Mouse (Mus musculus): ENCODE results near the gene Ppp2r5c.

The Ppp2r5c gene

GRCm38 (mm10) chr12:110563383-110563782 lies 116.5 kb downstream of the Ppp2r5c start:
- DNase-seq, result no peak

DNA sequence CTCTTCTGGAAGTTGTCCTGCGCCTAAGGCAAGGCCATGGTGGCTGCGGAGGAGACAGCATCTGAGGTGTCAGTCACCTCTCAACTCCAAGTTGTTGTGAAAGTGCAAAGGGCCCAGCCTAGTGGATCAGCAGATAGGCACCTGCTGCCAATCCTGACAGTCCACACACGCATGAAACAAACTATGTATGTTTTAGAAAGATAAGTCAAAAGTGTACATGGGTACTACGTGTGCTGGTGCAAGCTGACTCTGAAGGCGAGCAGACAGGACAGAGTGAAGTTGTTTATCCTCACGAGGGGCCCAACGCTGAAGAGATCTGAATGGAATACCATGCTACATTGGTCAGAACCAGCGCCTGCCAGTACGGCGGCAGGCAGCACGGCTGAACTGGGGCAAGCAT lies 117.9 kb downstream of the Ppp2r5c start:
- no peak for DNase-seq

DNA sequence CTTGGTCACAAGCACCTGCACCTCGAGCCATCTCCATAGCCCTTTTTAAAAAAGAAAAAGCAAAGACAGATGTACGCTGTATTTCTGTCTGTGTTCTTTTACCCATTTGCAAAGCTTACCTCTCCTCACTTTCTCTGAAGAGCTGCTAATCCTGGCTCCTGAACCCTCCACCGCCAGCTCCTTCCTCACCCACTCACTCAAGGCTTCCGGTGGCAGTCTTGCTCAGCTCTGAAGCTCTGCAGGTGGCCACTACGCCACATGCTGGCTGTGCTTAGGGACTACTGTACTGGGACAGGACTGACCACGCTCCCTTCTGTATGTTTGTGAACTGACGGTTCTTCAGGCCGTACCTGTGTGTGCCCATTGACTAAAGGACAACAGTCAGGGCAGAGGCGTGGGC lies 119.4 kb downstream of the Ppp2r5c start:
- DNase-seq, result no peak

GRCm38 (mm10) chr12:110571050-110571449 lies 124.1 kb downstream of the Ppp2r5c start:
- DNase-seq, result no peak

- no peak for DNase-seq
These were observed 125.4 kb downstream of the Ppp2r5c start for GRCm38 (mm10) chr12:110572351-110572750.

GRCm38 (mm10) chr12:110573635-110574034 lies 126.7 kb downstream of the Ppp2r5c start:
- no peak for DNase-seq

- DNase-seq, result no peak
These were observed 129.0 kb downstream of the Ppp2r5c start for GRCm38 (mm10) chr12:110575926-110576325.

DNA sequence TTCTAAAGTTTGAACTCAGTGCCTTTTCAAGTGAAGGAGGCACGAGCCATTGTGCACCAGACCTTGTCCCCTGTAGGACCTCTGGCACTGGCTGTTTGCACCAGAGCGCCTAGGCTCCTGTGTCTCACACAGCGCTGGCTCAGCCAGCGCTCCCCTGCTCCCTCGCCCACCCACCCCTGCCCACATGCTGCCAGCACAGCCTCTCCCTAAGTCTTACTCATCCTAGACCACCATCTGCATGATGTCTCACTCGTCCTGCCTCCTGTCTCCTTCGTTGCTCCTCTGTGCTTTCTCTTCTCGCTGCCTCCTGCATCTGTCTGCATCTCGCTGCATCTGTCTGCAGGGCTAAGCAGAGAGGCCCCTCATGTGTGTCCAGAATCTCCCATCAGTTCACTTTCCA lies 131.4 kb downstream of the Ppp2r5c start:
- no peak for DNase-seq

DNA sequence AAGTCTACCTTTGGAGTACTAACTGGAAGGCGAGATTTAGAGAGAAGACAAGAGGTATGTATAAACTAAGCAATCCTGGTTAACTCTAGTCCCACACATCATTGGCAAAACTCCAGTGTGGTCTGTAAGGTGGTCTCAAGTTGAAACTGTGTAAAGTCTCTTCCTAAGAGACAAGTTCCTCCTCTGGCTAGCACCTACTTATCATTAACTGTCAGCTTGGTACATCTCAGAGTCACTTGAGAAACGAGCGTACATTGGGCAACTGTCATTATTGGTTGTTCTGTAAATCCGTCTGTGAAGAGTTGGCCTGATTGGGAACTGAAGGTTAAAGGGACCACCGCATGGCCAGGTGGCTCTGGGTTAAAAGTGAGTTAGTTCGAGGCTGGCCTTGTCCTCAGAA lies 141.7 kb downstream of the Ppp2r5c start:
- no peak for DNase-seq

DNA sequence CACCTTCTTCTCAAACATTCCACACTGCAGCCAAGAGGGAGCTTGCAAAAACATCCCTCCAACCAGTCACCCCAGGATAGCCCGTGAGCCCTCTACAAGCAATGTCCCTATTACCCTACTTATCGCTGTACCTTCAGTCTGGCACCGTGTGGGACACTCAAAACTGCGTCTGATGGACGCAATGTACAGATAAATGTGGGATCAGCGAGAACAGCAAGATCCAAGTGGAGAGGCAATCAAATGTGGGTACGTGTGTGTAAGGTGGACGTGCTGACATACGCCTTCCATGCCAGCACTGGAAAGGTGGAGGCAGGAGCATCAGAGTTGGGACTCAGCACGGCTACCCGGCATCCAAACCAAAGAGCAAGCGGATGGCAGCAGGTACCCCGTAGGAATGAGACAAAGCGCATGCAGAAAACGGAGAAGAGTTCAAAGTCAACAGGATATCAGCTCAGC lies 143.9 kb downstream of the Ppp2r5c start:
- DNase-seq, result no peak

DNA sequence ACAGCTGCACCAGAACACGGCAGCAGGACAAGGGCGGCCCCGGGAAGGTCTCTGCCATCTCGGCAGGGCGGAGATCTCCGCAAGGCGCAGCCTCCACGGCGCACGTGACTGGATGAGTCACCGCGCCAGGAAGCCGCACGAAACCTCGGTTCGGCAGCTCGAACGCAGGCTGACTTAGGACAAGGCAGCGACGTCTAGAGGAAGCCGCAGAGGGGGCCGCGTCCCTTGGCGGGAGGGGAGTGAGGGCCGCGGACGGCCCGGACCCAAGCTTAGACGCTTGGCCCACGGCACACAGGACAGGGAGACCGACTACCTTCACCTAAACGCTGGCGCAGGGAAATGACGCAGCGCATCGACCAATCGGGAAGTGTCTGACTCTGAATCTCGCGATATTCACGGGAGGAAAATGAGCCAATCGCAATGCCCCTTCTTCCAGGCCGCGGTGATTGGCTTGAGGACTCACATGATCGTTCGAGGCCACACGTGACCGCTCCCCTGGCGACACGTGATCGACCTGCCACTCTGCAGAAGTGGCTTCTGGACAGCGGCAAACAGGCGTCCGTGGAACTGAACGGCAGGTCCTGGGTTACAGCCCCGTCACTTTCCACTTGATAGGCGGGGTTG lies 144.5 kb downstream of the Ppp2r5c start:
- peak; percentile 100 for DNase-seq

DNA sequence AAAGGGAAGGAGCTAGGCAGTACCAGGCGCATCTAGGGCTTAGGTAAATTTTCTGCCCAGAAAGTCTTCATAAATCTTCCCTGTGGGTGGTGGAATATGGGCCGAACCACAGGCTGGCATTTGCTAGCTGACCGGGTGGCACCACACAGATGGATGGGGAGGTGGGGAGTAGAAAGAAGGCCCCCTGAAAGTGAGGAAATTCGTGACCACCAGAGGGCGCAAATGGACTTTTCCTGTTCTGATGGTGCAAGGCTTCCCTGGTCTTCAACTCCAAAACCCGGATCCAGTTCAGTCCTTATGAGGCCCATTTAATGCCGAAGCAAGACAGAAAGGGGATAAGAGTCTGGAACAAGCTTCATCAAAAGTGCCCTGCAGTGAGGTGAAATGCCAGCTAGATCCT lies 151.6 kb downstream of the Ppp2r5c start:
- DNase-seq, result peak; percentile 94

GRCm38 (mm10) chr12:110599791-110600190 lies 152.9 kb downstream of the Ppp2r5c start:
- no peak for DNase-seq

DNA sequence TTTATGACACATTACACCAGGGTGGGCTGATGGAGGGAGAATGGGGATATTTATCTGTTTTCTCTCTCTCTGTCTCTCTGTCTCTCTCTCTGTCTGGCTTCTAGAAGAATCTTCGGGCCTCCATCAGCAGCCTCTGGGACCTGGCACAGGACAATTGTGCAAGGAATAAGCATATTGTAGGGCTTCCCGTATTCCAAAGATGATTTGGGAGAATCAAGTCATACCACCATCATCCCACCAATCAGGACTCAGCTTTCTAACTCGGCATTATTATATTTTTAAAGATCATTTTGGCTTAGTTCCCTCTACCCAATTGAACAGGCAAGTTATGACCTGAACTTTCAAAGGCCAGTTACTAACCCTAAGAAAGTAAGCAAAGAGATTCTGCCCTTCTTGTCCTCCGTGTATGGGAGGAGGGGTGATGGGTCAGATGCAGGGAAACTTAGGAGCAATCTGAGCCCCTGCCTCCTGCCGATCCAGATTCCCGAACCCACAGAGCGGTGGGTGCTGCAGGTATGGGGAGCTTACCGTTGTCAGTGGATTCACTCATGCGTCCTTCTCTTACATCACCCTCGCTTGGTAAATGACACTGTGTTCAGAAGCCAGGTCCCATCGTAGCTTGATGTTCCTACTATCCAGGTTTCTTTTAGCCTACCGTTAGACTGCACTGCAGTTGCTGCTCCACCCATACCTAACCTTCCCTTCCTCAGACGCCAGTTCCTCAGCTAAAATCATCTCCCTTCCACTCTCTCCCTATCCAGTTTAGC lies 153.5 kb downstream of the Ppp2r5c start:
- no peak for DNase-seq

DNA sequence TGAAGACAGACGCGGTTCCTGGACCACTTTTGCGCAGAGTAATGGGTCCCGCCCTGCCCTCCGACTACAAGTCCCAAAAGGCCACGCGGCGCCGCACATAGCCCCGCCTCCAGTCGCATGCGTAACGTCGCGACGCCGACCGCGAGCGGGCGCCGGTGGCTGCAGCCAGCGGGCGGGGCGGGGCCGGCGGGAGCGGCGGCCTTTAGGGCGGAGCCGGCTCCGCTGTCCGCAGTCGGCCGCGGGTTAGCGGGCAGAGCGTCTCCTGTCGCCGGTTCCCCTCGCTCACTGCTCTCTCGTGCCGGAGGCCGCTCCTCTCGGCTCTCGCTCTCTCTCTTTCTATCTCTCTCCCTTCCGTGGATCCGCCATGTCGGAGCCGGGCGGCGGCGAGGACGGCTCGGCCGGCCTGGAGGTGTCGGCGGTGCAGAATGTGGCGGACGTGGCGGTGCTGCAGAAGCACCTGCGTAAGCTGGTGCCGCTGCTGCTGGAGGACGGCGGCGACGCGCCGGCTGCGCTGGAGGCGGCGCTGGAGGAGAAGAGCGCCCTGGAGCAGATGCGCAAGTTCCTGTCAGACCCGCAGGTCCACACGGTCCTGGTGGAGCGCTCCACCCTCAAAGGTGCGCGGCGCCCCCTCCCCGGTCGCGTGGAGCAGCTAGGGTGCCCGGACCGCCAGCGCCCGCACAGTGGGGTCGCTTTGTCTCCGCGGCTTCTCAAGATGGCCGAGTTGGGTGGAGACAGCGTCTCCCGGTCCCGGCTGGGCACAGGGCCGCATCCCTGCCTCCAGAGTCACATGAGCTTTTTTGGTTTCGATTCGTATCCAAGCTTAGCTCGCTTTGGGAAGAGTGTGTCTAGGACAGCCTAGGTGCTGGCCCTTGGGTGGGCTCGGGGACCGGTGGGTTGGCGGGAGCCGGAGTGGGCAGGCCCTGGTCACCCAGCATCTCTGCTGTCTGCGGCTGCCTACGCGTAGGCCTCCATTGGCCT lies 154.6 kb downstream of the Ppp2r5c start, which contains the start of gene Dync1h1:
Gene Dync1h1 (plus strand): TSS at position 212 of the 978 bp plus-strand sequence.
- DNase-seq, result peak; percentile 99

GRCm38 (mm10) chr12:110606161-110606560 lies 159.2 kb downstream of the Ppp2r5c start:
- peak; percentile 92 for DNase-seq

- DNase-seq, result no peak
These were observed 159.8 kb downstream of the Ppp2r5c start for GRCm38 (mm10) chr12:110606676-110607075.

GRCm38 (mm10) chr12:110608460-110609152 lies 161.7 kb downstream of the Ppp2r5c start:
- peak; percentile 99 for DNase-seq

DNA sequence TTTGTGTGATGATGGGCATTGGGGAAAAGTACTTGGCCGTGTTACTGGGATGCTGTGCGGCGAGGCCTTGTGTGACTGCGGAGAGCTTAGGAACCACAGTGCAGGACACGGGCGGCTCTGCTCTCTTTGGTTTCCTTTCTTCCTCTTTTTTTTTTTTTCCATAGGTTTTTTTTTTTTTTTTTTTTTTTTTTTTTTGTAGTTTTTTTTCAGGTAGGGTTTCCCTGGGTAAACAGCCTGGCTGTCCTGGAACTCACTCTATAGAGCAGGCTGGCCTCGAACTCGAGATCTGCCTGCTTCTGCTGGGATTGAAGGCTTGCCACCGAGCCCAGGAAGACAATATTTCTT lies 162.2 kb downstream of the Ppp2r5c start:
- no peak for DNase-seq

GRCm38 (mm10) chr12:110610713-110611112 lies 163.8 kb downstream of the Ppp2r5c start:
- no peak for DNase-seq

DNA sequence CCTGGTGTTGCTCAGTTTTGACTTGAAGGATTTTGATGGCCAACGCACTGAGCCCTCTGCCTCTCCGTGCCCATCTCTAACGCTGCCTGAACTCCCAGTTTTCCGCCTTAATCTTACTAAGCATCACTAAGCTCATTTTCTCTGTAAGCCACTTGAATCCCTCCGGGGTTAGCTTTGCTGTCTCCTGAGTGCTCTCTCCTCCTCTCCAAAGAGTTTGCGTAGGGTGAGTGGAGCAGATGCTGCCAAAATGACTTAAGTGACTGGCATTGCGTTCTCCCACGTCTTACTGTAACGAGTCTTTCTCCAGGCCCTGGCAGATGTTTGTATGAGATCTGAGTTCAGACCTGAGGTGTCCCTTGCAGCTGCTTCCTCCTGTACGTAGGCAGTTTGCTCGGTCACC lies 183.1 kb downstream of the Ppp2r5c start:
- DNase-seq, result no peak
